Mouse (Mus musculus) CH12.LX (cell line): ENCODE measurements around the gene Nrxn3.

Experiments used
- EP300 ChIP-seq: IDR thresholded peaks from 2 replicates; pipeline ENCODE4 v1.6.1; 2011; ENCODE audit warnings: low read length, improper control_type of control experiment
- ETS1 ChIP-seq: conservative IDR thresholded peaks from 2 replicates; pipeline ENCODE4 v1.6.1; 2012; ENCODE audit warnings: low read depth, mild to moderate bottlenecking, inconsistent platforms, low read length, improper control_type of control experiment, moderate library complexity
- GABPA ChIP-seq: IDR thresholded peaks from 2 replicates; pipeline ENCODE4 v1.6.1; 2012; ENCODE audit warnings: low read depth, low read length, improper control_type of control experiment, inconsistent platforms; ENCODE audit not compliant: insufficient replicate concordance
- IRF4 ChIP-seq: IDR thresholded peaks from 2 replicates; pipeline ENCODE4 v1.6.1; 2014; ENCODE audit warnings: low read depth, mild to moderate bottlenecking, inconsistent platforms, low read length, improper control_type of control experiment
- MAFK ChIP-seq: IDR thresholded peaks from 2 replicates; pipeline ENCODE4 v1.6.1; 2011; ENCODE audit warnings: low read length, improper control_type of control experiment; ENCODE audit not compliant: insufficient replicate concordance
- PAX5 ChIP-seq: IDR thresholded peaks from 2 replicates; pipeline ENCODE4 v1.6.1; 2012; ENCODE audit warnings: low read length, inconsistent platforms, mixed read lengths
- POLR2A ChIP-seq: IDR thresholded peaks from 2 replicates; pipeline ENCODE4 v1.6.1; 2011; ENCODE audit warnings: low read depth, mild to moderate bottlenecking, improper control_type of control experiment, low read length
- RCOR1 ChIP-seq: conservative IDR thresholded peaks from 2 replicates; pipeline ENCODE4 v1.6.1; 2012; ENCODE audit warnings: low read depth, mild to moderate bottlenecking, inconsistent platforms, low read length, improper control_type of control experiment
- SMC3 ChIP-seq: IDR thresholded peaks from 2 replicates; pipeline ENCODE4 v1.6.1; 2011; ENCODE audit warnings: low read depth, low read length, improper control_type of control experiment
- TCF12 ChIP-seq: IDR thresholded peaks from 2 replicates; pipeline ENCODE4 v1.6.1; 2014; ENCODE audit warnings: low read depth, mild to moderate bottlenecking, inconsistent platforms, low read length, improper control_type of control experiment
- ZC3H11A ChIP-seq: IDR thresholded peaks from 2 replicates; pipeline ENCODE4 v1.6.1; 2012; ENCODE audit warnings: low read depth, mild to moderate bottlenecking, inconsistent platforms, low read length, improper control_type of control experiment

DNA sequence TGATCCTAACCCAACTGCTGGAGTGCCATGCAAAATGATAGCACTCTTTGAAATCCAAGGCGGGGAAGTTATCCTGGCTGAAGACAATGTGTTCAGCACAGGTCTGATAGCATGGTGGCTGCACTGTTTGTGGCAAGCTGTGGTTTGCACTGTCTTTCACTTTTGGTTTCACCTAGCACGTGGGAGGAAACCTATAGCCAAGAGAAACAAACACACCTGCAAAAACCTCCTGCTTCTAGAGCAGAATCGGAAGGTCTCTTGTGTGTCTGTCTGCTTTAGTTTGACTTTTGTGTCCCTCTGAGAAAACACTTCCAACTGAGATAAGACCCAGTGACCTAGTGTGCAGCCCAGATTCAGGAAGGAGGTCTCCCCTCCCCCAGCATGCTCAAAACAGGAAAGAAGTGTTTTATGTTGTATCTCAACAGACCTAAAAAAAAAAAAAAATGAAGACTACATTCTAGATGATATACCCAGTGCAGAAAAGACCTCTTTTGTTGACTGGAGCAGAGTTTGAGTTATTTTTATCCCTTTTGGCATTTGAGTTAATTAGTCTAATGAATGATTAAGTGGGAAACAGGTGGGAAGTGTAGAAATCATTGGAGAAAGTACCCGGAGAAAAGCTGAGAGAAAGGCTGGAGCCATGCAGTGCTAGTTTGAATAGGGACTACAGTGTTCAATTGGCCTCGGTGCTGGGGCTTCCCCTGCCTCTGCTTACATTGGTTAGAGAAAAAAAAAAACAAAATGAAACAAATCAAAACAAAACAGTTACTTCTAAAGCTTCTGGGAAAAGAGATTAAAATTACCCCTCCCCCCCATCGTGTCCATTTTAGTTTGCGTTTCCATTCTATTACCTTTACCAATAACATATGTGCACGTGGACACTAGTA is 996.8 kb downstream of the Nrxn3 start:
- no peak for TF ChIP-seq POLR2A
- no peak for TF ChIP-seq ZC3H11A
- TF ChIP-seq RCOR1: no peak
- TF ChIP-seq SMC3: no peak
- TF ChIP-seq GABPA: no peak
- TF ChIP-seq MAFK: no peak
- no peak for TF ChIP-seq PAX5
- peak; percentile 37; the same call in 1 of the 2 replicates for TF ChIP-seq ETS1
- no peak for TF ChIP-seq TCF12
- no peak for TF ChIP-seq EP300
- no peak for TF ChIP-seq IRF4
